Mouse (Mus musculus) liver, adult 2 months (tissue): ENCODE measurements around the gene Tshb.

Experiments used
- CTCF ChIP-seq: fragments of 200-500 bp; IDR thresholded peaks from 2 replicates; pipeline ENCODE4 v1.5.1; 2011; ENCODE audit warnings: low read depth, low read length, control low read depth
- POLR2A ChIP-seq: fragments of 200-500 bp; IDR thresholded peaks from 2 replicates; pipeline ENCODE4 v1.6.1; 2011; ENCODE audit warnings: low read length, control low read depth; ENCODE audit not compliant: insufficient read depth; ENCODE audit errors: extremely low read depth

DNA sequence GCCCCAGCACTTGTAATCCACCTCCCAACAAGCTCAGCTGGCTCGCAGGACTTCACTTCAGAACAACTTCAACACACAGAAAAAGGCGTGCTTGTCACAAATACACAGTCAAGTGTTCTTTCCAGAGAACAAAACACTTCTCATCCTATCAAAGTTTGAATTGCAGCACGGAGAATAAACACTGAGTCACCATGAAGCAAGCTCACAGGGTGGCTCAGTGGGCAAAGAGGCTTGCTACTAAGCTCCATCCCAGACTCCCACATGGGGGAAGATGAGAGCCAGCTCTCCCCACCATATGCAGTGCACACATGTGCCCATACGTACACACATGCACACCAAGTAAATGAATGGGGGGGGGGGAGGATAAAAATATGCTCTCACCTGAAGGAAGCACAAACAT, 39.3 kb downstream of the Tshb start:
- no peak for TF ChIP-seq CTCF
- TF ChIP-seq POLR2A, result no peak
